Mouse (Mus musculus): ENCODE data around the gene Hoxb1. TPM values are rescaled to one million over a fixed set of nuclear protein-coding genes. Genes with fewer than 3 reads are reported as not detected.

Gene Hoxb1
- polyA plus RNA-seq (2015; fragmentation: Nextera tagmentation; extraction: Ambion mirVana), result not detected in 2 replicates

GRCm38 (mm10) chr11:96365441-96366091 lies at the start of gene Hoxb1:
Gene Hoxb1, plus strand, starts transcription at chr11:96365752.
- no peak for ATAC-seq (ENCODE audit: insufficient number of reproducible peaks, low FRiP score, low TSS enrichment, low read depth)
- H3K9ac ChIP-seq, result no peak within 1 kb of the TSS
- H3K4me2 ChIP-seq (replicated peaks), result no peak within 1 kb of the TSS
- peaks cover 4% of the 10 kb centered on the region; the same call in 1 of the 2 replicates for H3K4me1 ChIP-seq
- no peak within 1 kb of the TSS for H3K4me3 ChIP-seq (replicated peaks)
- H3K9me3 ChIP-seq (replicated peaks), result no peaks in the 10 kb centered on the region
- H3K36me3 ChIP-seq, result no peaks in the 10 kb centered on the region
- H3K27ac ChIP-seq (replicated peaks), result no peak within 1 kb of the TSS
- peaks cover 95% of the 10 kb centered on the region for H3K27me3 ChIP-seq
- 3% methylated on average over 26 of the region's 26 CpGs for WGBS

- H3K4me2 ChIP-seq (replicated peaks), result no peak overlapping the region
Measured at GRCm38 (mm10) chr11:96316696-96317607, 48.6 kb upstream of the Hoxb1 start.

GRCm38 (mm10) chr11:96317608-96318367 lies 47.8 kb upstream of the Hoxb1 start, which contains the start of gene Hoxb4:
Gene Hoxb4, plus strand, starts transcription at chr11:96318267.
- H3K4me3 ChIP-seq (replicated peaks), result peak within 1 kb of the TSS; percentile 23
- H3K4me2 ChIP-seq (replicated peaks), result peak within 1 kb of the TSS; percentile 36
- no peak within 1 kb of the TSS for H3K9ac ChIP-seq
- H3K36me3 ChIP-seq, result no peaks in the 10 kb centered on the region
- 2% methylated on average over 28 of the region's 28 CpGs for WGBS
- H3K27me3 ChIP-seq, result peaks cover 99% of the 10 kb centered on the region
- no peak within 1 kb of the TSS for H3K27ac ChIP-seq (replicated peaks)
- peaks cover 14% of the 10 kb centered on the region for H3K4me1 ChIP-seq
- no peaks in the 10 kb centered on the region for H3K9me3 ChIP-seq (replicated peaks)
- ATAC-seq (ENCODE audit: insufficient number of reproducible peaks, low FRiP score, low TSS enrichment, low read depth), result no peak

More at GRCm38 (mm10) chr11:96316696-96317607, 48.6 kb upstream of the Hoxb1 start:
- Histone ChIP-seq H3K27ac (replicated peaks) (no peak overlapping the region), H3K9ac (no peak overlapping the region), H3K36me3 (no peaks in the 10 kb centered on the region), H3K4me3 (replicated peaks) (no peak overlapping the region), H3K9me3 (replicated peaks) (no peaks in the 10 kb centered on the region), H3K4me1 (peaks cover 14% of the 10 kb centered on the region), H3K27me3 (peaks cover 99% of the 10 kb centered on the region)
- no peak for ATAC-seq (ENCODE audit: insufficient number of reproducible peaks, low FRiP score, low TSS enrichment, low read depth)
- 5% methylated on average over 18 of the region's 18 CpGs for WGBS

GRCm38 (mm10) chr11:96318368-96319070 lies 47.0 kb upstream of the Hoxb1 start:
- no peaks in the 10 kb centered on the region for H3K9me3 ChIP-seq (replicated peaks)
- H3K4me3 ChIP-seq (replicated peaks), result peak overlapping the region; percentile 23
- H3K27ac ChIP-seq (replicated peaks), result no peak overlapping the region
- H3K4me1 ChIP-seq, result peaks cover 14% of the 10 kb centered on the region
- ATAC-seq (ENCODE audit: insufficient number of reproducible peaks, low FRiP score, low TSS enrichment, low read depth), result 0 out of 2 replicates have a peak, but pooled peaks have one; percentile 34
- H3K36me3 ChIP-seq, result no peaks in the 10 kb centered on the region
- WGBS, result under 1% methylated on average over 45 of the region's 45 CpGs
- peak overlapping the region; percentile 36 for H3K4me2 ChIP-seq (replicated peaks)
- no peak overlapping the region for H3K9ac ChIP-seq
- peaks cover 99% of the 10 kb centered on the region for H3K27me3 ChIP-seq

GRCm38 (mm10) chr11:96319071-96319902 lies 46.3 kb upstream of the Hoxb1 start:
- Histone ChIP-seq H3K9ac (no peak overlapping the region), H3K4me1 (peaks cover 14% of the 10 kb centered on the region), H3K27ac (replicated peaks) (no peak overlapping the region), H3K36me3 (no peaks in the 10 kb centered on the region), H3K9me3 (replicated peaks) (no peaks in the 10 kb centered on the region), H3K4me3 (replicated peaks) (peak overlapping the region; percentile 23), H3K4me2 (replicated peaks) (peak overlapping the region; percentile 36), H3K27me3 (peaks cover 99% of the 10 kb centered on the region)
- WGBS, result 1% methylated on average over 34 of the region's 34 CpGs
- no peak for ATAC-seq (ENCODE audit: insufficient number of reproducible peaks, low FRiP score, low TSS enrichment, low read depth)

GRCm38 (mm10) chr11:96319910-96320309 lies 45.6 kb upstream of the Hoxb1 start:
- no peak overlapping the region for H3K4me2 ChIP-seq (replicated peaks)
- no peaks in the 10 kb centered on the region for H3K36me3 ChIP-seq
- peak overlapping the region; percentile 3; the same call in 1 of the 2 replicates for H3K4me3 ChIP-seq (replicated peaks)
- ATAC-seq (ENCODE audit: insufficient number of reproducible peaks, low FRiP score, low TSS enrichment, low read depth), result no peak
- under 1% methylated on average over 29 of the region's 29 CpGs for WGBS
- H3K4me1 ChIP-seq, result peaks cover 11% of the 10 kb centered on the region
- no peak overlapping the region for H3K9ac ChIP-seq
- H3K27me3 ChIP-seq, result peaks cover 99% of the 10 kb centered on the region
- H3K9me3 ChIP-seq (replicated peaks), result no peaks in the 10 kb centered on the region
- no peak overlapping the region for H3K27ac ChIP-seq (replicated peaks)

DNA sequence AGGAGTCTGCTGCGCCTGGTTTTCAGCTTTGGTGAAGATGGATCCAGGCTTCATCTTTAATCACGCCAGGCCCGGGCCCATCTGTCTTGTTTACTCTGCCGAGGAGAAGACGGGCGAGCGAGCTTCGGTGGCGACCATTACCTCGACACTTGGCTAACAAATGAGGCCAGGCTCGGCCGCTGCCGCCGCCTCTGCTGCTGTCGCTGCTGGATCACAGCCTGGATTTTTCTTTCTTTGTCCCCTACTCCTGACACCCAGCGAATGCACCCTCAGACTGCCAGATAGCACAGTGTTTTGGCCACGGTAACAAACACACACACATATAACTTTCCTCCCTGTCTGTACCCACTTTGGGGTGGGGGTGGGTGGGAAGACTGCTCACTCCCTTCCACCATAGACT lies 44.9 kb upstream of the Hoxb1 start:
- no peak overlapping the region for H3K4me3 ChIP-seq (replicated peaks)
- no peak overlapping the region for H3K4me2 ChIP-seq (replicated peaks)
- H3K4me1 ChIP-seq, result peaks cover 11% of the 10 kb centered on the region
- H3K27ac ChIP-seq (replicated peaks), result no peak overlapping the region
- peaks cover 99% of the 10 kb centered on the region for H3K27me3 ChIP-seq
- no peaks in the 10 kb centered on the region for H3K9me3 ChIP-seq (replicated peaks)
- WGBS, result 7% methylated on average over 17 of the region's 17 CpGs
- no peaks in the 10 kb centered on the region for H3K36me3 ChIP-seq
- ATAC-seq (ENCODE audit: insufficient number of reproducible peaks, low FRiP score, low TSS enrichment, low read depth), result no peak
- H3K9ac ChIP-seq, result no peak overlapping the region

DNA sequence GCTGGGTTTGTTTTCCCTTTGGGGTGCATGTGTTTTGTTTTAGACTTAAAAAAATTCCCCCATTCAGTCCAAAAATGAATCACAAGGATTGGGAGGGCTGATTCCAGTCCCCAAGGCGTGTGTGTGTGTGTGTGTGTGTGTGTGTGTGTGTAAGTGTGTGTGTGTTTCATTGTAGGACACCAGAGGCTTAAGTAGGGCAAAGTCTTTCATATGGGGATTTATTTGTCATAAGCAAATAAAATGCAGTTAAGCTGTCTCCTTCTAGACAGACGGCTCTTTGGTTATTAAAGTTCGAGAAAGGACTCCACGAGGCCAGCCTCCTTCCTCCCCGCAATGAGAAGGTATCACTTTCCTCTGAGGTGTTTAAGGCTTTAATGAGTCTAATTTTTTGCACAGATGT lies 43.7 kb upstream of the Hoxb1 start:
- WGBS, result 7% methylated on average over 5 of the region's 5 CpGs
- H3K9me3 ChIP-seq (replicated peaks), result no peaks in the 10 kb centered on the region
- H3K27ac ChIP-seq (replicated peaks), result no peak overlapping the region
- H3K4me2 ChIP-seq (replicated peaks), result no peak overlapping the region
- H3K36me3 ChIP-seq, result no peaks in the 10 kb centered on the region
- H3K27me3 ChIP-seq, result peaks cover 99% of the 10 kb centered on the region
- no peak overlapping the region for H3K9ac ChIP-seq
- H3K4me1 ChIP-seq, result peaks cover 11% of the 10 kb centered on the region
- H3K4me3 ChIP-seq (replicated peaks), result no peak overlapping the region
- ATAC-seq (ENCODE audit: insufficient number of reproducible peaks, low FRiP score, low TSS enrichment, low read depth), result no peak

DNA sequence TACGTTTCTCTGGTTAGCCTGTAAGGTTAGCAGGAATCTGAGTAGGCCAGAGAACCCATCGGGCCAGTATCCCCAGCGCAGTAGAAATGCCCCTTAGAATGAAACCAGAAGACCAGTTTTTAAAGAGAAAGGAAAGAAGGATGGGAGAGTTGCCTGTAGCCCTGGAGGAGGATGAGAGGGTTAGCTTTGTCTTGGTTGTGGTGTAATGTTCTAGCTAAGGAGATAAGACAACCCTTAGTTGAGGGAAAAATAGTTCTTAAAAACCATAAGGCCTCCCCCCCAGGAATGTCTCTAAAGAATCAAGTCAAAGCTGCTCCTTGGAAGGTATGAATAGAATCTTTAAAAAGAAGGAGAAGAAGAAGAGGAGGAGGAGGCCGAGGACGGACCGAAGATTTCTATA lies 42.8 kb upstream of the Hoxb1 start:
- Histone ChIP-seq H3K9ac (no peak overlapping the region), H3K27me3 (peaks cover 99% of the 10 kb centered on the region), H3K36me3 (no peaks in the 10 kb centered on the region), H3K9me3 (replicated peaks) (no peaks in the 10 kb centered on the region), H3K27ac (replicated peaks) (no peak overlapping the region), H3K4me1 (peaks cover 11% of the 10 kb centered on the region), H3K4me2 (replicated peaks) (no peak overlapping the region), H3K4me3 (replicated peaks) (no peak overlapping the region)
- WGBS, result 14% methylated on average over 6 of the region's 6 CpGs
- ATAC-seq (ENCODE audit: insufficient number of reproducible peaks, low FRiP score, low TSS enrichment, low read depth), result no peak

- H3K4me2 ChIP-seq (replicated peaks), result no peak within 1 kb of the TSS
- no peak within 1 kb of the TSS for H3K9ac ChIP-seq
- no peaks in the 10 kb centered on the region for H3K9me3 ChIP-seq (replicated peaks)
- H3K27ac ChIP-seq (replicated peaks), result no peak within 1 kb of the TSS
- peaks cover 11% of the 10 kb centered on the region for H3K4me1 ChIP-seq
- no peaks in the 10 kb centered on the region for H3K36me3 ChIP-seq
- no peak within 1 kb of the TSS for H3K4me3 ChIP-seq (replicated peaks)
- ATAC-seq (ENCODE audit: insufficient number of reproducible peaks, low FRiP score, low TSS enrichment, low read depth), result no peak
- peaks cover 99% of the 10 kb centered on the region for H3K27me3 ChIP-seq
- WGBS, result 3% methylated on average over 10 of the region's 10 CpGs
Measured at GRCm38 (mm10) chr11:96323154-96323553, 42.4 kb upstream of the Hoxb1 start, which contains the start of gene Hoxb3. Gene Hoxb3, plus strand, starts transcription at chr11:96323326.

Measured in embryonic facial prominence, embryonic 15.5 days (tissue).